ENCODE assay signal across 8 mouse cellular contexts in the genomic region with DNA sequence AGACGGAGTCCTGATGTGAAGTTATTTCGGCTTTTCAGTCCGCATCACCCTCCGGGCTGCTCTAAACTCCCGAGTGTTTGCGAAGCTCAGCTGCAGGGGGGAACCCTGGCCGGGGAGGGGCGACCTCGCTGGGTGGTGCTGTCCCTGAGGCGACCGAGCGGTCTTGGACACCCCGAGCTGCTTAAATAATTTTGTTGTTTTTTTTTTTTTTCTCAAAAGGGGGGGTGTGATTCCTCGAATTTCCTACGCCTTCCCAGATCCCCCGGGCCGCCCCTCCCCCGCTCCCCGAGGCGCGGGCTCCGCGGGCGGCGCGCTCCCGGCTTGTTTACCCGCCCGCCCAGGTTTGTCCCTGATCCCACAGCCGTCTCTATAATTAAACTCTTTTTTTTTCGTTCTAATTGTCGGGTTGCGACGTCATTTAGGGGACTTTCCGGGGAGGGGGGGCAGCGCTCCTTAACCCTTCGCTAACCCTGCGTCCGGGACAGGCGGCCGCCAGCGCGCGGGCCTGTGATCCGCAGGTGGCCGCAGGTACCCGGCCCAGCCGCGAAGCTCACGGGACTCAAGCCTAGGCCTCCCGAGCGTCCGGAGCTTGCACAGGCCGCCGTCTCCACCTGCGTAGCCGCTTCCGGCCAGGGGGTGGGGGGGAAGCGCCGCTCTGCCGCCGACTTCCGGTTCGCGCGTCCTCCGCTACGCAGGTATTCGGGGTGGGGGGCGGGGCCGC. TPM values are rescaled to one million over a fixed set of nuclear protein-coding genes. Genes with fewer than 3 reads are reported as not detected.
DNase-seq lines count a peak whose midpoint lies in the region; ATAC-seq and TF ChIP-seq lines count a peak whose summit lies in the region.

No protein-coding gene starts in this region.

- peak overlapping the region; percentile 84 for H3ac ChIP-seq in C2C12 (ENCODE audit: control insufficient read depth, insufficient read length, low read depth)

- H3K36me3 ChIP-seq in C2C12 (ENCODE audit: control insufficient read depth, insufficient read depth): no peaks in the 10 kb centered on the region
- H3K36me3 ChIP-seq in heart, embryonic 11.5 days (ENCODE audit: control insufficient read depth, insufficient read depth, low read length): peaks cover 7% of the 10 kb centered on the region; the same call in 1 of the 2 replicates
- peaks cover 10% of the 10 kb centered on the region for H3K36me3 ChIP-seq in kidney, embryonic 15.5 days
- 0 out of 2 replicates have a peak, but pooled peaks cover under 1% of the 10 kb centered on the region for H3K36me3 ChIP-seq in liver, embryonic 16.5 days (ENCODE audit: control insufficient read depth, insufficient read depth)
- peaks cover 8% of the 10 kb centered on the region; the same call in 1 of the 2 replicates for H3K36me3 ChIP-seq in neural tube, embryonic 12.5 days
- H3K36me3 ChIP-seq in testis, adult 2 months (ENCODE audit: control insufficient read depth, insufficient read depth, low read length): no peaks in the 10 kb centered on the region

- WGBS in heart, embryonic 11.5 days (ENCODE audit: insufficient replicate concordance): under 1% methylated on average over 70 of the region's 71 CpGs
- WGBS in kidney, embryonic 15.5 days: under 1% methylated on average over 63 of the region's 71 CpGs
- under 1% methylated on average over 70 of the region's 71 CpGs for WGBS in liver, embryonic 16.5 days (ENCODE audit: insufficient replicate concordance)
- WGBS in neural tube, embryonic 12.5 days: under 1% methylated on average over 71 of the region's 71 CpGs

- H3K9ac ChIP-seq in heart, embryonic 11.5 days (ENCODE audit: low read depth, low read length): peak overlapping the region; percentile 97
- peak overlapping the region; percentile 79 for H3K9ac ChIP-seq in kidney, embryonic 15.5 days
- peak overlapping the region; percentile 91 for H3K9ac ChIP-seq in liver, embryonic 16.5 days (ENCODE audit: low read depth, low read length)
- peak overlapping the region; percentile 80 for H3K9ac ChIP-seq in neural tube, embryonic 12.5 days

- peak overlapping the region; percentile 55 for H3K4me3 ChIP-seq in C2C12 (ENCODE audit: insufficient read depth, poor library complexity, severe bottlenecking)
- H3K4me3 ChIP-seq in embryonic fibroblast, embryonic 13.5 days (ENCODE audit: insufficient read depth, low read length): peak overlapping the region; percentile 69
- peak overlapping the region; percentile 95 for H3K4me3 ChIP-seq in heart, embryonic 11.5 days (ENCODE audit: low read depth, low read length)
- H3K4me3 ChIP-seq in kidney, embryonic 15.5 days (replicated peaks): peak overlapping the region; percentile 84
- peak overlapping the region; percentile 82 for H3K4me3 ChIP-seq in liver, embryonic 16.5 days (ENCODE audit: low read depth, low read length)
- peak overlapping the region; percentile 63 for H3K4me3 ChIP-seq in neural tube, embryonic 12.5 days
- peak overlapping the region; percentile 95 for H3K4me3 ChIP-seq in testis, adult 2 months (ENCODE audit: control insufficient read depth, low read depth, low read length)

- no peak for TF ChIP-seq CTCF in C2C12 (IDR thresholded peaks at IDR 0.05; ENCODE audit: control insufficient read depth, insufficient read depth, insufficient read length)
- TF ChIP-seq CTCF in embryonic fibroblast, embryonic 13.5 days (IDR thresholded peaks at IDR 0.05; ENCODE audit: borderline replicate concordance, insufficient read depth, low read length): no peak
- no peak for TF ChIP-seq CTCF in testis, adult 2 months (IDR thresholded peaks at IDR 0.05; ENCODE audit: control insufficient read depth, insufficient read depth, insufficient replicate concordance, low read depth, low read length)

- peak; percentile 53 for TF ChIP-seq POLR2A in embryonic fibroblast, embryonic 13.5 days (IDR thresholded peaks at IDR 0.05; ENCODE audit: low read depth, low read length)
- peak; percentile 48 for TF ChIP-seq POLR2A in testis, adult 2 months (IDR thresholded peaks at IDR 0.05; ENCODE audit: control insufficient read depth, low read depth, low read length)

- peak; percentile 68 for ATAC-seq in heart, embryonic 11.5 days (replicated peaks; ENCODE audit: insufficient number of reproducible peaks, low FRiP score, low TSS enrichment)
- peak; percentile 63 for ATAC-seq in kidney, embryonic 15.5 days (replicated peaks; ENCODE audit: low FRiP score)
- ATAC-seq in liver, embryonic 16.5 days (ENCODE audit: low read depth): peak; percentile 75
- ATAC-seq in neural tube, embryonic 12.5 days (ENCODE audit: low FRiP score, low read depth): peak; percentile 83

- DNase-seq in adrenal gland, postnatal 36 days: peak; percentile 87 to 91

- H3K27ac ChIP-seq in embryonic fibroblast, embryonic 13.5 days (ENCODE audit: insufficient read depth, low read length): peak overlapping the region; percentile 98
- H3K27ac ChIP-seq in heart, embryonic 11.5 days (ENCODE audit: low read depth, low read length): peak overlapping the region; percentile 99
- H3K27ac ChIP-seq in kidney, embryonic 15.5 days: peak overlapping the region; percentile 99
- H3K27ac ChIP-seq in liver, embryonic 16.5 days (ENCODE audit: low read length): peak overlapping the region; percentile 97
- H3K27ac ChIP-seq in neural tube, embryonic 12.5 days: peak overlapping the region; percentile 86
- peak overlapping the region; percentile 92 for H3K27ac ChIP-seq in testis, adult 2 months (ENCODE audit: control insufficient read depth, insufficient read depth, low read depth, low read length)

- no peaks in the 10 kb centered on the region for H3K27me3 ChIP-seq in C2C12 (ENCODE audit: control insufficient read depth, insufficient read depth, insufficient read length)
- no peaks in the 10 kb centered on the region for H3K27me3 ChIP-seq in heart, embryonic 11.5 days (ENCODE audit: control insufficient read depth, insufficient read depth, low read length)
- no peaks in the 10 kb centered on the region for H3K27me3 ChIP-seq in kidney, embryonic 15.5 days
- no peaks in the 10 kb centered on the region for H3K27me3 ChIP-seq in liver, embryonic 16.5 days (ENCODE audit: control insufficient read depth, insufficient read depth, low read depth, low read length)
- 0 out of 2 replicates have a peak, but pooled peaks cover 6% of the 10 kb centered on the region for H3K27me3 ChIP-seq in neural tube, embryonic 12.5 days (replicated peaks)
- peaks cover 12% of the 10 kb centered on the region for H3K27me3 ChIP-seq in testis, adult 2 months (ENCODE audit: control insufficient read depth, insufficient read depth, low read length)

- peaks cover 25% of the 10 kb centered on the region for H3K79me2 ChIP-seq in C2C12 (ENCODE audit: control insufficient read depth, insufficient read depth)

- H3K9me3 ChIP-seq in heart, embryonic 11.5 days (replicated peaks; ENCODE audit: control insufficient read depth, low read length): no peaks in the 10 kb centered on the region
- H3K9me3 ChIP-seq in kidney, embryonic 15.5 days (replicated peaks): no peaks in the 10 kb centered on the region
- H3K9me3 ChIP-seq in liver, embryonic 16.5 days (replicated peaks; ENCODE audit: control insufficient read depth, low read length): no peaks in the 10 kb centered on the region
- no peaks in the 10 kb centered on the region for H3K9me3 ChIP-seq in neural tube, embryonic 12.5 days

- H3K4me1 ChIP-seq in embryonic fibroblast, embryonic 13.5 days (ENCODE audit: control insufficient read depth, insufficient read depth, low read length): no peaks in the 10 kb centered on the region
- peaks cover 12% of the 10 kb centered on the region for H3K4me1 ChIP-seq in heart, embryonic 11.5 days (ENCODE audit: control insufficient read depth, insufficient read depth, low read length)
- H3K4me1 ChIP-seq in kidney, embryonic 15.5 days: peaks cover 49% of the 10 kb centered on the region
- H3K4me1 ChIP-seq in liver, embryonic 16.5 days (ENCODE audit: control insufficient read depth, low read depth, low read length): peaks cover 34% of the 10 kb centered on the region
- peaks cover 18% of the 10 kb centered on the region for H3K4me1 ChIP-seq in neural tube, embryonic 12.5 days
- peaks cover 26% of the 10 kb centered on the region for H3K4me1 ChIP-seq in testis, adult 2 months (ENCODE audit: control insufficient read depth, insufficient read depth, low read length)

- peaks cover 23% of the 10 kb centered on the region for H3K79me3 ChIP-seq in C2C12 (ENCODE audit: low read depth)

- peak overlapping the region; percentile 96 for H3K4me2 ChIP-seq in heart, embryonic 11.5 days
- H3K4me2 ChIP-seq in kidney, embryonic 15.5 days: peak overlapping the region; percentile 84
- H3K4me2 ChIP-seq in liver, embryonic 16.5 days (ENCODE audit: low read depth, low read length): peak overlapping the region; percentile 99
- peak overlapping the region; percentile 96 for H3K4me2 ChIP-seq in neural tube, embryonic 12.5 days (replicated peaks)

TF ChIP-seq in C2C12, 6 proteins besides CTCF, POLR2A, EP300 and RAD21:
- TF ChIP-seq FOSL1 (IDR thresholded peaks at IDR 0.05; ENCODE audit: insufficient read depth, low read length, poor library complexity, severe bottlenecking) (no peak), CEBPB (IDR thresholded peaks at IDR 0.05; ENCODE audit: low read depth) (no peak), MAX (IDR thresholded peaks at IDR 0.05) (peak; percentile 75)

RNA-seq across cellular contexts. Expression of gene Zfp36l1, which starts 2.5 kb away (rescaled TPM):
- polyA plus RNA-seq in C2C12 (2012; fragmentation: generic; extraction: Trizol): 4.7 TPM
- total RNA-seq in adrenal gland, postnatal 36 days (2021): 100 to 1,000 TPM; 230 to 283 TPM
- polyA plus RNA-seq in embryonic fibroblast, embryonic 13.5 days (2011; ENCODE audit: insufficient read length, low read depth, missing spikeins): 72.6 and 139 TPM in 2 replicates
- polyA plus RNA-seq in heart, embryonic 11.5 days (2014; fragmentation: Nextera tagmentation; extraction: Ambion mirVana): 133 and 144 TPM in 2 replicates
- 136 and 154 TPM in 2 replicates for polyA plus RNA-seq in kidney, embryonic 15.5 days (2015; fragmentation: Nextera tagmentation; extraction: Ambion mirVana)
- 22.2 and 30.4 TPM in 2 replicates for polyA plus RNA-seq in liver, embryonic 16.5 days (2015; fragmentation: Nextera tagmentation; extraction: Ambion mirVana)
- polyA plus RNA-seq in neural tube, embryonic 12.5 days (2016; fragmentation: Nextera tagmentation; extraction: Ambion mirVana): 72.3 and 73.0 TPM in 2 replicates
- 28.4 and 33.0 TPM in 2 replicates for polyA plus RNA-seq in testis, adult 2 months (2012; rRNA removed)

Comparison
In these comparisons a context has a peak if more than half of its experiments do, and no peak if none do; other contexts are left out.
1. Peak in every context shown above with its lines: DNase-seq, ATAC-seq, H3K4me3 ChIP-seq and H3K27ac ChIP-seq.